ENCODE assay signal across 7 mouse cellular contexts in the genomic region with DNA sequence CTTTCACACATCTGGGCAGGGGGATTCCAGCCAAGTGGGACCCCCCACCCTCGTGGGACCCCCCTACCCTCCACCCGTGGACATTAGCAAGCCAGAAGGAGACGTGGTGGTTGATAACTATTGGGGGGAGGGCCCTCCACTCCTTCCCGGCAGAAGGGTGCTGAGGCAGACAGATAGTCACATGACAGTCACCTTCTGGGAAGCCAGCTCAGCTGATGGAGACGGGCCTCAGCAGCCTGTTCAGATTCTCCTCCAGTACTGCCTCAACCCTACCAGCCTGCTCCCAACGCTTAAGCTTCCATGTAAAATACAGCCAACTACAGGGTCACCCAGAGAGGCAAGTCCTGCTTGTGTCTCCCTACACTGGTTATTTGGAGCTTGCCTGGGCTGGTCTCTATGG. TPM values are rescaled to one million over a fixed set of nuclear protein-coding genes. Genes with fewer than 3 reads are reported as not detected.
DNase-seq lines count a peak whose midpoint lies in the region; ATAC-seq and TF ChIP-seq lines count a peak whose summit lies in the region.

No protein-coding gene starts in this region.

- peak overlapping the region; percentile 80 for H3K4me3 ChIP-seq in left cerebral cortex, adult 2 months
- no peak overlapping the region for H3K4me3 ChIP-seq in embryonic facial prominence, embryonic 13.5 days
- H3K4me3 ChIP-seq in hindbrain, embryonic 16.5 days (ENCODE audit: low read length) = no peak overlapping the region
- peak overlapping the region; percentile 6; the same call in 1 of the 2 replicates for H3K4me3 ChIP-seq in midbrain, embryonic 13.5 days (replicated peaks)

- intact Hi-C loops in left cerebral cortex, adult 2 months (cut with DNase I) = loop anchor here (2.0 to 5.0 kb wide), 5 partner anchors 60 to 324 kb away; partner anchors contain the start of genes Cbx6, Josd1 and Npcd

- peaks cover 37% of the 10 kb centered on the region for H3K4me1 ChIP-seq in embryonic facial prominence, embryonic 13.5 days
- H3K4me1 ChIP-seq in hindbrain, embryonic 16.5 days (ENCODE audit: control insufficient read depth, insufficient read depth, low read depth, low read length) = peaks cover 29% of the 10 kb centered on the region
- peaks cover 37% of the 10 kb centered on the region for H3K4me1 ChIP-seq in midbrain, embryonic 13.5 days (replicated peaks)

- H3K27ac ChIP-seq in left cerebral cortex, adult 2 months = peak overlapping the region; percentile 91
- H3K27ac ChIP-seq in embryonic facial prominence, embryonic 13.5 days = no peak overlapping the region
- H3K27ac ChIP-seq in hindbrain, embryonic 16.5 days (ENCODE audit: low read depth, low read length) = no peak overlapping the region
- H3K27ac ChIP-seq in midbrain, embryonic 13.5 days = no peak overlapping the region

- WGBS in embryonic facial prominence, embryonic 13.5 days = 43% methylated on average over 6 of the region's 6 CpGs
- 33% methylated on average over 6 of the region's 6 CpGs for WGBS in hindbrain, embryonic 16.5 days
- WGBS in midbrain, embryonic 13.5 days = 36% methylated on average over 6 of the region's 6 CpGs

- ATAC-seq in embryonic facial prominence, embryonic 13.5 days (ENCODE audit: insufficient number of reproducible peaks, insufficient read depth, low FRiP score, low TSS enrichment, low read depth) = no peak
- no peak for ATAC-seq in hindbrain, embryonic 16.5 days
- no peak for ATAC-seq in midbrain, embryonic 13.5 days

- peaks cover 75% of the 10 kb centered on the region for H3K27me3 ChIP-seq in embryonic facial prominence, embryonic 13.5 days
- H3K27me3 ChIP-seq in hindbrain, embryonic 16.5 days (replicated peaks; ENCODE audit: control insufficient read depth, insufficient read depth, low read length) = peaks cover 15% of the 10 kb centered on the region
- peaks cover 61% of the 10 kb centered on the region for H3K27me3 ChIP-seq in midbrain, embryonic 13.5 days

- no peaks in the 10 kb centered on the region for H3K36me3 ChIP-seq in embryonic facial prominence, embryonic 13.5 days
- H3K36me3 ChIP-seq in hindbrain, embryonic 16.5 days (ENCODE audit: control insufficient read depth, insufficient read depth, low read length) = no peaks in the 10 kb centered on the region
- no peaks in the 10 kb centered on the region for H3K36me3 ChIP-seq in midbrain, embryonic 13.5 days

- no peak for TF ChIP-seq CTCF in left cerebral cortex, adult 2 months (IDR thresholded peaks at IDR 0.05)

- DNase-seq in left cerebral cortex, adult 2 months (ENCODE audit: extremely low spot score in 1 of 2, low spot score in 2 of 2) = no peak
- DNase-seq in left cerebral cortex, adult 11 months (ENCODE audit: low spot score) = no peak
- no peak for DNase-seq in testis, postnatal 10 days (ENCODE audit: low spot score)
- DNase-seq in gastrocnemius, postnatal 10 days = no peak

- peak overlapping the region; percentile 98; the same call in 1 of the 2 replicates for H3K4me2 ChIP-seq in embryonic facial prominence, embryonic 13.5 days
- peak overlapping the region; percentile 92 for H3K4me2 ChIP-seq in hindbrain, embryonic 16.5 days (ENCODE audit: low read length)
- H3K4me2 ChIP-seq in midbrain, embryonic 13.5 days (replicated peaks) = peak overlapping the region; percentile 94; the same call in 1 of the 2 replicates

- no peaks in the 10 kb centered on the region for H3K9me3 ChIP-seq in embryonic facial prominence, embryonic 13.5 days
- no peaks in the 10 kb centered on the region for H3K9me3 ChIP-seq in hindbrain, embryonic 16.5 days (ENCODE audit: control insufficient read depth, low read length)
- H3K9me3 ChIP-seq in midbrain, embryonic 13.5 days = no peaks in the 10 kb centered on the region

- H3K9ac ChIP-seq in embryonic facial prominence, embryonic 13.5 days = no peak overlapping the region
- H3K9ac ChIP-seq in hindbrain, embryonic 16.5 days (ENCODE audit: low read depth, low read length) = no peak overlapping the region
- no peak overlapping the region for H3K9ac ChIP-seq in midbrain, embryonic 13.5 days (replicated peaks)

RNA-seq across cellular contexts. Expression of gene Pdgfb, which starts 3.6 kb away (rescaled TPM):
- total RNA-seq in left cerebral cortex, adult 2 months (2021) = 10 to 100 TPM; 32.7 to 41.7 TPM
- polyA plus RNA-seq in embryonic facial prominence, embryonic 13.5 days (2015; fragmentation: Nextera tagmentation; extraction: Ambion mirVana) = 2.2 and 2.9 TPM in 2 replicates
- 6.7 and 8.0 TPM in 2 replicates for polyA plus RNA-seq in hindbrain, embryonic 16.5 days (2015; fragmentation: Nextera tagmentation; extraction: Ambion mirVana)
- 2.1 and 2.3 TPM in 2 replicates for polyA plus RNA-seq in midbrain, embryonic 13.5 days (2015; fragmentation: Nextera tagmentation; extraction: Ambion mirVana)
- total RNA-seq in gastrocnemius, postnatal 10 days (2021) = 10 to 100 TPM; 40.8 to 59.3 TPM

RNA-seq across cellular contexts. Expression of gene Cbx7, which starts 40.3 kb away (rescaled TPM):
- total RNA-seq in left cerebral cortex, adult 2 months (2021) = 10 to 100 TPM; 52.3 to 52.6 TPM
- polyA plus RNA-seq in embryonic facial prominence, embryonic 13.5 days (2015; fragmentation: Nextera tagmentation; extraction: Ambion mirVana) = 2.5 and 2.9 TPM in 2 replicates
- polyA plus RNA-seq in hindbrain, embryonic 16.5 days (2015; fragmentation: Nextera tagmentation; extraction: Ambion mirVana) = 4.7 and 5.2 TPM in 2 replicates
- polyA plus RNA-seq in midbrain, embryonic 13.5 days (2015; fragmentation: Nextera tagmentation; extraction: Ambion mirVana) = 3.0 and 4.3 TPM in 2 replicates
- 1 to 10 TPM; 2.9 to 4.1 TPM for total RNA-seq in gastrocnemius, postnatal 10 days (2021)

Comparison
In these comparisons a context has a peak if more than half of its experiments do, and no peak if none do; other contexts are left out.
1. H3K4me3 ChIP-seq: peak in left cerebral cortex, adult 2 months (single experiment) and midbrain, embryonic 13.5 days (single experiment); none in embryonic facial prominence, embryonic 13.5 days (single experiment) and hindbrain, embryonic 16.5 days (single experiment).
2. Peak in every context shown above with its lines, with median percentiles within 50 percentile points of each other: H3K4me2 ChIP-seq.